Mouse (Mus musculus): ENCODE results near the gene Swap70. TPM values are rescaled to one million over a fixed set of nuclear protein-coding genes. Genes with fewer than 3 reads are reported as not detected.

The Swap70 gene
- polyA plus RNA-seq, 1 experiment from 2014 or later, result 37.0 TPM

DNA sequence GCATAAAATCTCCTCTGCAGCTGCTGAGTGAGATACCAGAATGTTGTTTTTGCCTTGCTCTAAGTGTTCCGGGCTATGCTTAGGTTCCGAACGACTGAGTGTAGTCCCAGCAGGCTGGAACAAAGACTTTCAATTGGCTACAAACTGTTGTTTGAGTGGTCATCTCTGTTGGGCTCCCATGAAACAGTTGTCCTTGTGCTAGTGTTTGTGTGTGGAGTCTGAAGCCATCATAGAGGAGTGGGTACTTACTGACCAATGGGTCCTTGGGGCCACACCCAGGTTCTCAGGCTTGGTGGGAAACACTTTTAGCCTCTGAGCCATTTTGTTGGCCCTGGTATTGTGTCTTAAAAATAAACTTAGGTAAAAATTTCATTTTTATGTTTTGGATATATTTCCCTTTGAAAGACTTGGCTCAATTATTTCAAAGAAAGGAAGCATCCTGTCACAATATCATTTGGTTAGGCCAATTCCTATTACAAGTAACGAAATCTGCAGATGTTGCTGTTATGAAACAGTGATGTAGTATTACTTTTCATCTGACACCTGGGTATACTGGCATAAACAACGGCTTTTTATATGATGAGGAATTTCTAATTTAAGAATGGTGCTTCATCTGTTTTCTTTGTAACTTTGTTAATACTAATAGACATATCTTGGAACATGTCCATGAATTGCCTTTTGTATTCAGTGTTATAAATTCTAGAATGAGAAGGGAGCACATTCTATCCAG lies 104.0 kb downstream of the Swap70 start:
- H3K27me3 ChIP-seq, result no peaks in the 10 kb centered on the region
- H3K4me1 ChIP-seq (replicated peaks), result no peaks in the 10 kb centered on the region
- H3K4me3 ChIP-seq (replicated peaks), result no peak overlapping the region
- peaks cover 77% of the 10 kb centered on the region for H3K36me3 ChIP-seq
- no peak for ATAC-seq (ENCODE audit: insufficient number of reproducible peaks, insufficient read depth, low FRiP score, low TSS enrichment, low read depth)
- no peak overlapping the region for H3K4me2 ChIP-seq
- WGBS, result 85% methylated on average over 5 of the region's 5 CpGs
- H3K27ac ChIP-seq, result no peak overlapping the region
- H3K9me3 ChIP-seq, result no peaks in the 10 kb centered on the region
- no peak overlapping the region for H3K9ac ChIP-seq (replicated peaks)

Other genes with a start within 250 kb of the Swap70 start
- 78.0 and 79.5 TPM in 2 replicates for gene Tmem41b, start 234.8 kb upstream of the Swap70 start, polyA plus RNA-seq (2016; fragmentation: Nextera tagmentation; extraction: Ambion mirVana)
- 44.2 and 46.5 TPM in 2 replicates for gene Ipo7, start 203.4 kb upstream of the Swap70 start, polyA plus RNA-seq (2016; fragmentation: Nextera tagmentation; extraction: Ambion mirVana)
- gene Zfp143, start 160.5 kb upstream of the Swap70 start, polyA plus RNA-seq (2016; fragmentation: Nextera tagmentation; extraction: Ambion mirVana), result 21.6 and 24.3 TPM in 2 replicates
- 39.8 and 41.0 TPM in 2 replicates for gene Wee1, start 99.7 kb upstream of the Swap70 start, polyA plus RNA-seq (2016; fragmentation: Nextera tagmentation; extraction: Ambion mirVana)